Mouse (Mus musculus) liver, embryonic 14.5 days (tissue): ENCODE data around the gene Gabrr1. TPM values are rescaled to one million over a fixed set of nuclear protein-coding genes. Genes with fewer than 3 reads are reported as not detected.
A peak's percentile ranks its signal among the peaks of the same experiment; 100 is the strongest.
"Not testable (repeated sequence)": the region's sequence is repeated elsewhere in the genome, so short reads cannot be mapped to it uniquely, and the experiment has no call there.

Experiments used
- ATAC-seq: fragments of 200-750 bp; cut with Nextera tagmentation; 2 replicates; pipeline ENCODE4 v1.8.0; 2017; ENCODE audit warnings: moderate number of reproducible peaks, mild to moderate bottlenecking, moderate library complexity; ENCODE audit not compliant: insufficient read depth
- DNase-seq, 3 experiments: peaks; one replicate each; pipeline ENCODE4 v3.0.0-alpha.2; 2012 to 2013; ENCODE audit warnings: low read depth in 3 of 3, low spot score in 3 of 3
- H3K27ac ChIP-seq: fragments of 300-500 bp; sonication (generic); 2 replicates; pipeline ENCODE4 v1.5.1; 2014; ENCODE audit warnings: moderate library complexity, mild to moderate bottlenecking, control low read depth, inconsistent platforms
- H3K27me3 ChIP-seq: fragments of 300-500 bp; sonication (generic); 2 replicates; pipeline ENCODE4 v1.6.1; 2014; ENCODE audit warnings: mild to moderate bottlenecking, low read length, moderate library complexity; ENCODE audit not compliant: control insufficient read depth, insufficient read depth
- H3K36me3 ChIP-seq: fragments of 300-500 bp; sonication (generic); replicated peaks from 2 replicates; pipeline ENCODE4 v1.6.1; 2014; ENCODE audit warnings: low read depth; ENCODE audit not compliant: control insufficient read depth, insufficient read depth
- H3K4me1 ChIP-seq, 2 experiments: fragments of 200-500 bp in 1 of 2; fragments of 300-500 bp in 1 of 2; sonication (generic) in 1 of 2; replicated peaks; 2 replicates each; pipeline ENCODE4 v1.6.1; 2012 to 2014; ENCODE audit warnings: antibody characterized with exemption in 1 of 2, inconsistent platforms in 1 of 2, low read length in 1 of 2; ENCODE audit not compliant: control insufficient read depth in 2 of 2, insufficient read depth in 2 of 2
- H3K4me2 ChIP-seq: fragments of 300-500 bp; sonication (generic); 2 replicates; pipeline ENCODE4 v1.6.1; 2014; ENCODE audit warnings: low read depth, mild to moderate bottlenecking, control low read depth, moderate library complexity
- H3K4me3 ChIP-seq, 2 experiments: fragments of 200-500 bp in 1 of 2; fragments of 300-500 bp in 1 of 2; sonication (generic) in 1 of 2; 2 replicates each; pipeline ENCODE4 v1.5.1; 2012 to 2014; ENCODE audit warnings: low read depth in 2 of 2, low read length in 2 of 2, mild to moderate bottlenecking in 2 of 2, control low read depth in 1 of 2, inconsistent platforms in 1 of 2, moderate library complexity in 1 of 2; ENCODE audit not compliant: insufficient read depth in 1 of 2
- H3K9ac ChIP-seq: fragments of 300-500 bp; sonication (generic); replicated peaks from 2 replicates; pipeline ENCODE4 v1.6.1; 2014; ENCODE audit warnings: mild to moderate bottlenecking, control low read depth, moderate library complexity
- H3K9me3 ChIP-seq: fragments of 300-500 bp; sonication (generic); 2 replicates; pipeline ENCODE4 v1.6.1; 2016; ENCODE audit warnings: low read length, mixed read lengths; ENCODE audit not compliant: control insufficient read depth
- CTCF ChIP-seq: IDR thresholded peaks from 2 replicates; pipeline ENCODE4 v1.5.1; 2016; ENCODE audit warnings: antibody characterized with exemption, low read depth, control low read depth
- EP300 ChIP-seq: IDR thresholded peaks from 2 replicates; pipeline ENCODE4 v1.6.1; 2016; ENCODE audit warnings: antibody characterized with exemption, low read depth
- WGBS: fragments of 180-500 bp; shearing (Covaris S2); extraction: QIAGEN DNeasy Blood & Tissue Kit; methylation state at CpG from one replicate; pipeline ENCODE4 v1.1.7; 2014; ENCODE audit not compliant: insufficient replicate concordance; 5-methylcytosine and 5-hydroxymethylcytosine counted together
- polyA plus RNA-seq, 2 experiments: library from polyadenylated mRNA; depleted of rRNA in 1 of 2; stranded (reverse) in 1 of 2; unstranded in 1 of 2; fragments of >200 nt; fragmentation: Nextera tagmentation in 1 of 2; extraction: Ambion mirVana in 1 of 2; gene quantifications; 2 replicates each; pipeline versions ENCODE4 v1.2.1 to v1.2.3; 2012 to 2014

Gabrr1 gene
- polyA plus RNA-seq (2012; rRNA removed) (0.01 TPM in 1 of 2 replicates, not detected in the other), polyA plus RNA-seq (2014; fragmentation: Nextera tagmentation; extraction: Ambion mirVana) (not detected in 2 replicates)

DNA sequence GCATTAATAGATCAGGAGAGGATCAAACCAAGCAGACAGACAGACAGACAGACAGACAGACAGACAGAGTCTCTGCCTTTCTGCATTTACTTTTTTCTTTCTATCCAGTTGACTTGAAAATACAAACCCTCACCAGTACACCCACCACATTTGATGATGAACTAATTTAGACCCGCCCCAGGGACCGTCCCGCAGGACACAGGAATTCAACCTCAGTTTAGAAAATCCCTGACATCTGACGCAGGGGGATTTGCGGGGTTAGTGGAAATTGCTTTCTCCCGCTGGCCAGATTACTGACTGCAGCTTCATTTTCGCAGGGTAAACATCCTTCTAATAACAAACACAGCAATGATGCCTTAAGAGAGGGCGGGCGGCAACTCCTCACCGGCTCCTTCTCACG, at the start of gene Gabrr1:
TSS of gene Gabrr1 (plus strand) at position 301 of the 400 bp plus-strand sequence.
- H3K9ac ChIP-seq, result no peak within 1 kb of the TSS
- no peak within 1 kb of the TSS for H3K4me2 ChIP-seq
- no peak for DNase-seq
- TF ChIP-seq EP300 (no peak), CTCF (no peak)
- H3K4me1 ChIP-seq, result no peaks in the 10 kb centered on the region
- H3K27ac ChIP-seq, result no peak within 1 kb of the TSS
- no peak for ATAC-seq
- no peaks in the 10 kb centered on the region for H3K9me3 ChIP-seq
- no peaks in the 10 kb centered on the region for H3K36me3 ChIP-seq
- 70% methylated on average over 11 of the region's 11 CpGs for WGBS
- H3K4me3 ChIP-seq, result no peak within 1 kb of the TSS
- no peaks in the 10 kb centered on the region for H3K27me3 ChIP-seq

DNA sequence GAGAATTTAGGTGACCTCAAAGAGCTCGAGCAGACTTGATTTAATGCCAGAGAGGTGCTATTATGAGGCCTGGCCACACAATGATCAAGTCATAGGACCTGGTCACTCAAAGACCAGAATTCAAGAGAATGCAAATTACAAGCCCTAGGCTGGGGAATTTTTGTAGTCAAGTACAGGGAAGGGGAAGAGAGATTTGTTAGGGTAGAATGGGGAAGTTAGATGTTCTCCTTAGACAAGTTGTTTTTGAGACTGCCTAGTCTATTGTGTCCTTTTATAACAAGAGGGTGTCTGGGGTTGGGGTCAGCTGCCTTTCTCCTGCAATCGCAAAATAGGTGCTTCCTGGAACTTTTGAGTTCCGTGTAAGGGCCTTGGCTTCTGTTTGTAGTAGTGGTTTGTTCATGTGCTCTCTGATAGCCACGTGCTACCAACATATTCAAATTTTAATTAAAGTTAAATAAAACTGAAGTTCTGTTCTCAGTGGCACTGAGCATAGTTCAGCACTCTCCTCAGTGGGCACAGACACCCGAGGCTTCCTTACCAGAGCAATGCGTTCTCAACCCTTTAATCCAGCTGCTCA, 33.1 kb upstream of the Gabrr1 start:
- H3K36me3 ChIP-seq, result no peaks in the 10 kb centered on the region
- no peak overlapping the region for H3K27ac ChIP-seq
- H3K9me3 ChIP-seq, result no peaks in the 10 kb centered on the region
- no peak for ATAC-seq
- H3K4me3 ChIP-seq, result no peak overlapping the region
- H3K4me1 ChIP-seq, result no peaks in the 10 kb centered on the region
- DNase-seq, result no peak
- no peak overlapping the region for H3K4me2 ChIP-seq
- H3K27me3 ChIP-seq, result no peaks in the 10 kb centered on the region
- TF ChIP-seq CTCF, result no peak
- TF ChIP-seq EP300, result no peak
- 51% methylated on average over 6 of the region's 6 CpGs for WGBS
- H3K9ac ChIP-seq, result no peak overlapping the region

DNA sequence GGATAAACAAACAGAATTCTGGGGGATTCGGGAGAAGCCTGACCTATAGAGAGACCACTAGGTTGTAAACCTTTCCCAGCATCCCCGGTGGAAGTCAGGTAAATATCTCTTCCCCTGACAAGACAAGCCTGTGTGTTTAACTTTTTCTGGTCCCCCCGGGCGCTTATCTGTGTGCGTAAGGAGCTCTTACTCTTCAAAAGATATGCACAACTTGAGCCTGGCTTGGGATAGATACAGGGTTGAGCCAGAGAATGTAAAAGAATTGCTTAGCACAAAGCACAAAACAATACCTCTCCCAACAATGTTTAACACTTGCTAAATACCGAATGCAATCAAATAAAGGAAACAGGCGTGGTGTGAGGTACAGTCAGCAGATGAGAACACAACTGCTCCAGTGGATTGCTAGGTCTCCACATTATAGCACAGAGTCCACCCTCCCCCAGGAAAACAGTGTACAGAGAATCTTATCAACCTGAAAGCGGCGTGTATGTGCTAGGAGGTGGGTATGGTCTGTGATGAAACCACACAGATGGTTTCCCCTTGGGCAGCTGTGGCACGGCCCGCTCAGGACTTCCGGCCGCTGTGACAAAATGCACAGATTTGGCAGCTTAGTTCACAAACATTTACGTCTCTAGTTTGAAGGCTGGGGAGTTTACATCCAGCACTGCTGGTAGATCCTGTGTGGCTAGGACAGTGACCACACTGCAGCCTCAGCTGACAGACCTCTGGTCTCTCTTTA, 22.4 kb upstream of the Gabrr1 start:
- H3K36me3 ChIP-seq, result no peaks in the 10 kb centered on the region
- H3K9me3 ChIP-seq, result no peaks in the 10 kb centered on the region
- H3K27ac ChIP-seq, result no peak overlapping the region
- ATAC-seq (peak; percentile 81; the same call in 1 of the 2 replicates), DNase-seq (peak; percentile 17 to 28 (median 18))
- no peak overlapping the region for H3K9ac ChIP-seq
- peaks cover 3 to 12% of the 10 kb centered on the region in 2 experiments; a peak in 3 of 4 replicates for H3K4me1 ChIP-seq
- no peak overlapping the region for H3K4me3 ChIP-seq
- H3K4me2 ChIP-seq, result peak overlapping the region; percentile 23
- no peak for TF ChIP-seq CTCF
- TF ChIP-seq EP300, result peak; percentile 56; the same call in 1 of the 2 replicates
- H3K27me3 ChIP-seq, result no peaks in the 10 kb centered on the region
- 21% methylated on average over 14 of the region's 14 CpGs for WGBS

DNA sequence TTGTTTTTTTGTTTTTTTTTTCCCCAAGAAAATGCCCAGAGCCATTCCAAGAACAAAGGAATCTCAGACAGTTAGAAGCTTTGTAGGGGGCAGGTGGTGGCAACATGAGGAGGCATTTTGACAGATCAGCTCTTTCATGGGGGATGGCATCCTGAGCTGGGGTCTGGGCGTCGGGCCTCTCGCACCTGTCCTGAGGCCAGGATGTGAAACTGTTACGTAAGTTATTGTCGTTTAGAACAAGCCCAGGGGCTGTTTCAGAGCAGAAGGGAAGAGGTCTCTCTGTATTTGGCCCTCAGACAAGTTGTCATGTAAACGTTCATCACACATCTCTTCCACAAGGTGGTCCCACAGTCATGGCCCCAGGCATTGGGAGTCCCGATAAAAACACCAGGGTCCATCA, 21.5 kb upstream of the Gabrr1 start:
- Histone ChIP-seq H3K27me3 (no peaks in the 10 kb centered on the region), H3K4me3 (no peak overlapping the region), H3K9me3 (no peaks in the 10 kb centered on the region), H3K9ac (no peak overlapping the region), H3K4me2 (no peak overlapping the region), H3K27ac (no peak overlapping the region), H3K36me3 (no peaks in the 10 kb centered on the region), H3K4me1 (peaks cover 3 to 12% of the 10 kb centered on the region in 2 experiments; a peak in 3 of 4 replicates)
- 76% methylated on average over 7 of the region's 7 CpGs for WGBS
- no peak for ATAC-seq
- no peak for DNase-seq
- TF ChIP-seq CTCF (no peak), EP300 (no peak)

DNA sequence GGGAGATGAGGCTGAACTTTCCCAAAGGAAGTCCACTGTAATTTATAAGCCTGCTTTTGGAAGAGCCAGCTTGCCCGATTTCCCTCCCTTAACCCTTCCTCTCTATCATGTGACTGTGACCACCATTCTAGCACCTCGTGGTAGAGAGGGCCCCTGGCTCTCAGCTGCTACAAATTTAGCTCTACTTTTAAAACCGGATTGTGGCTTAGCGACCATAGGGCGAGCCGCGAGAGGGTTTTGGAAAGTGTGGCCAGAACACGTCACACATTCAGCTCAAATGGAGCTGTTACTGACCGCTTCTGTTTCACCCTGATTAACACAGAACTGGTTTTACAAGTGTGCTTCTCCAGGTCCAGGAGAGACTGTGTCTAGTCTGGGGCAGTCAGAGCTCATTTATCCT, 21.0 kb upstream of the Gabrr1 start:
- peaks cover 3 to 12% of the 10 kb centered on the region in 2 experiments; a peak in 3 of 4 replicates for H3K4me1 ChIP-seq
- H3K4me2 ChIP-seq, result no peak overlapping the region
- WGBS, result 61% methylated on average over 9 of the region's 9 CpGs
- DNase-seq, result no peak
- H3K27me3 ChIP-seq, result no peaks in the 10 kb centered on the region
- H3K4me3 ChIP-seq, result no peak overlapping the region
- ATAC-seq, result no peak
- no peak overlapping the region for H3K27ac ChIP-seq
- H3K9me3 ChIP-seq, result no peaks in the 10 kb centered on the region
- no peaks in the 10 kb centered on the region for H3K36me3 ChIP-seq
- TF ChIP-seq EP300 (no peak), CTCF (no peak)
- no peak overlapping the region for H3K9ac ChIP-seq

DNA sequence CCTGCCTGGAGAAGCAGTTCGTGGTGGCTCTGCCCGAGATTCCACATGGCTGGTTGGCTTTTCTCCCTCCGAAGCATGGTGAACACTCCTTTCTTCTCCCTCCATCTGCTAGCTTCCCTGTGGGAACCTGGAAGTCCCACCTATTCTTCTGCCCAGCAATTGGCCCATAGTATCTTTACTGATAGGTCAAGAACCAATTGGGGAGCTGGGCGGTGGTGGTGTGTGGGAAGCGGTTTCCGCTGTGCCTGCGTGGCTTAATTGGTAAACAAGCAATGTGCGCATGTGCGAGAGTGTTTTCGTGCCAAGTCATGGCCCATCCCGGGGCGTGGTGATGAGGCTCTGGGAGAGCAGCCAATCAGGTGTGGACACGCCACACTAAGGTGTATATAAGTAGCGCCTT, 19.5 kb upstream of the Gabrr1 start:
- not testable (repeated sequence) for H3K4me2 ChIP-seq, H3K9ac ChIP-seq, H3K9me3 ChIP-seq, DNase-seq, H3K27ac ChIP-seq, ATAC-seq, H3K36me3 ChIP-seq, H3K27me3 ChIP-seq, H3K4me3 ChIP-seq
- 72% methylated on average over 9 of the region's 14 CpGs for WGBS
- H3K4me1 ChIP-seq, result peaks cover 3 to 12% of the 10 kb centered on the region in 2 experiments; a peak in 3 of 4 replicates
